In the genomic region with DNA sequence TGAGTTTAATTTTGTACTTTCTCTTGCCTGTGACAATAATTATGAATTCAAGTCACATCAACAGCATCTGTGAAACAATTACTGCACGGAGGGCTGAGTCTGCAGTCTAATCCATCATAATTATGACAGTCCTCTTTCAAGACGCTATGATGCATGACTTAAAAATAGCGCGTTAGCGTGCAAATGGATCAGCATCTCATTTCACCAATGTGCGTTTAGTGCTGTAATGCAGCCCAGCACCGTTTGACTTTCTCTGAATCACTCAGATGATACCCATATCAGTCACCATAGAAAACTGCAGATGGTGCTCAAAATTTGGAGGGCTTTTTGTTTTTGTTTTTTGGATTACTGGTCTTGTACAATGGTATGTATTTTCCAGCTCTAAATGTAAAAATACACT, we compare ENCODE assay signal across 13 mouse cellular contexts. TPM values are rescaled to one million over a fixed set of nuclear protein-coding genes. Genes with fewer than 3 reads are reported as not detected.
DNase-seq lines count a peak whose midpoint lies in the region; ATAC-seq lines count a peak whose summit lies in the region.
"Had no signal": no experiment of that assay in that cellular context is flagged by ENCODE, and none has a peak within 500 bp of the region (broad histone marks: within the 10 kb centered on the region; RNA-seq: fewer than 3 reads in every experiment).

No protein-coding gene starts in this region.

- H3K36me3 ChIP-seq in hindbrain, embryonic 14.5 days (replicated peaks; ENCODE audit: control insufficient read depth, insufficient read depth) = 0 out of 2 replicates have a peak, but pooled peaks cover 4% of the 10 kb centered on the region
- no peaks in the 10 kb centered on the region for H3K36me3 ChIP-seq in midbrain, embryonic 16.5 days (ENCODE audit: control insufficient read depth, insufficient read depth, low read length)

- H3K9ac ChIP-seq in hindbrain, embryonic 14.5 days = no peak overlapping the region
- H3K9ac ChIP-seq in midbrain, embryonic 16.5 days (ENCODE audit: low read depth, low read length) = no peak overlapping the region
- H3K9ac ChIP-seq: limb, embryonic 15.5 days had no signal

- H3K4me2 ChIP-seq in hindbrain, embryonic 14.5 days (replicated peaks) = peak overlapping the region; percentile 21; the same call in 1 of the 2 replicates
- H3K4me2 ChIP-seq in midbrain, embryonic 16.5 days (ENCODE audit: low read length) = no peak overlapping the region
- H3K4me2 ChIP-seq: limb, embryonic 15.5 days had no signal

- no peaks in the 10 kb centered on the region for H3K27me3 ChIP-seq in hindbrain, embryonic 14.5 days (ENCODE audit: control insufficient read depth, insufficient read depth, low read length)
- H3K27me3 ChIP-seq in midbrain, embryonic 16.5 days (ENCODE audit: control insufficient read depth, insufficient read depth, low read depth, low read length) = no peaks in the 10 kb centered on the region
- H3K27me3 ChIP-seq: limb, embryonic 15.5 days had no signal

- ATAC-seq in hindbrain, embryonic 14.5 days (ENCODE audit: low FRiP score) = peak; percentile 91
- peak; percentile 86 for ATAC-seq in midbrain, embryonic 16.5 days
- ATAC-seq in megakaryocyte-erythroid progenitor cell, adult 5-6 weeks (replicated peaks; ENCODE audit: low FRiP score, low TSS enrichment, poor library complexity, severe bottlenecking) = no peak
- no peak for ATAC-seq in cerebellum, adult (ENCODE audit: insufficient number of reproducible peaks, low FRiP score, low TSS enrichment)

- peak overlapping the region; percentile 51 for H3K27ac ChIP-seq in hindbrain, embryonic 14.5 days
- no peak overlapping the region; the same call in 1 of the 2 replicates for H3K27ac ChIP-seq in midbrain, embryonic 16.5 days (ENCODE audit: low read length)
- H3K27ac ChIP-seq: limb, embryonic 15.5 days had no signal

- H3K4me3 ChIP-seq in hindbrain, embryonic 14.5 days (replicated peaks; ENCODE audit: low read length) = no peak overlapping the region
- no peak overlapping the region for H3K4me3 ChIP-seq in midbrain, embryonic 16.5 days (ENCODE audit: low read depth, low read length)
- H3K4me3 ChIP-seq: erythroblast, embryonic 14.5 days; limb, embryonic 15.5 days had no signal

- H3K4me1 ChIP-seq in hindbrain, embryonic 14.5 days (replicated peaks; ENCODE audit: control insufficient read depth, insufficient read depth, low read length) = no peaks in the 10 kb centered on the region; the same call in 1 of the 2 replicates
- H3K4me1 ChIP-seq in midbrain, embryonic 16.5 days (ENCODE audit: control insufficient read depth, insufficient read depth, low read length) = no peaks in the 10 kb centered on the region; the same call in 1 of the 2 replicates
- H3K4me1 ChIP-seq: limb, embryonic 15.5 days had no signal

- H3K9me3 ChIP-seq in hindbrain, embryonic 14.5 days (ENCODE audit: control insufficient read depth, low read length) = 0 out of 2 replicates have a peak, but pooled peaks cover 5% of the 10 kb centered on the region
- no peaks in the 10 kb centered on the region for H3K9me3 ChIP-seq in midbrain, embryonic 16.5 days (replicated peaks; ENCODE audit: control insufficient read depth, low read length, poor library complexity, severe bottlenecking)
- H3K9me3 ChIP-seq: limb, embryonic 15.5 days had no signal

- peak; percentile 29 to 66 for DNase-seq in layer of hippocampus, adult 18-20 months (ENCODE audit: low spot score in 2 of 2)
- no peak for DNase-seq in layer of hippocampus, postnatal 25 days (ENCODE audit: extremely low spot score in 1 of 2, low spot score in 1 of 2)
- DNase-seq in brain, embryonic 18.5 days (ENCODE audit: low read depth, low spot score) = peak; percentile 60
- peak; percentile 75 for DNase-seq in hindbrain, embryonic 14.5 days (ENCODE audit: low spot score)
- DNase-seq in adrenal gland, adult 18-20 months (ENCODE audit: low spot score in 2 of 2) = no peak
- DNase-seq: cerebellum, postnatal 36 days; heart, adult 18-20 months; kidney, postnatal 36 days had no signal

- WGBS in hindbrain, embryonic 14.5 days = 27% methylated on average over 7 of the region's 7 CpGs
- 24% methylated on average over 7 of the region's 7 CpGs for whole genome bisulfite sequencing in midbrain, embryonic 16.5 days

RNA-seq across cellular contexts. Expression of a gene that starts 48.0 kb away (rescaled TPM):
- total RNA-seq in layer of hippocampus, adult 18-20 months (2021) = 10 to 100 TPM; 38.3 to 39.7 TPM
- 10 to 100 TPM; 34.3 to 44.4 TPM for total RNA-seq in layer of hippocampus, postnatal 25 days (2021)
- polyA plus RNA-seq in hindbrain, embryonic 14.5 days (2014; fragmentation: Nextera tagmentation; extraction: Ambion mirVana) = 17.0 and 20.0 TPM in 2 replicates
- 20.6 and 22.2 TPM in 2 replicates for polyA plus RNA-seq in midbrain, embryonic 16.5 days (2015; fragmentation: Nextera tagmentation; extraction: Ambion mirVana)
- 35.1 and 38.7 TPM in 2 replicates for total RNA-seq in megakaryocyte-erythroid progenitor cell, adult 5-6 weeks (2014; fragmentation: Nextera tagmentation)
- 26.5 and 29.9 TPM in 2 replicates for total RNA-seq in megakaryocyte-erythroid progenitor cell, adult 5-6 weeks (2017)
- 10 to 100 TPM; 31.7 to 36.2 TPM for total RNA-seq in adrenal gland, adult 18-20 months (2021)

Comparison
In these comparisons a context has a peak if more than half of its experiments do, and no peak if none do; other contexts are left out.
1. DNase-seq: peak in layer of hippocampus, adult 18-20 months (2 of 2), brain, embryonic 18.5 days (single experiment) and hindbrain, embryonic 14.5 days (single experiment); none in layer of hippocampus, postnatal 25 days (0 of 2) and adrenal gland, adult 18-20 months (0 of 2).
2. ATAC-seq: peak in hindbrain, embryonic 14.5 days (single experiment) and midbrain, embryonic 16.5 days (single experiment); none in megakaryocyte-erythroid progenitor cell, adult 5-6 weeks (single experiment) and cerebellum, adult (single experiment).